Mouse (Mus musculus) lung, postnatal 0 days (tissue): Measurements from ENCODE around the gene Gimap4. TPM values are rescaled to one million over a fixed set of nuclear protein-coding genes. Genes with fewer than 3 reads are reported as not detected.

Experiments used
- ATAC-seq: fragments of 200-750 bp; cut with Nextera tagmentation; 2 replicates; pipeline ENCODE4 v1.8.0; 2017; ENCODE audit warnings: moderate library complexity
- DNase-seq: peaks from one replicate; pipeline ENCODE4 v3.0.0-alpha.2; 2016; ENCODE audit warnings: low spot score
- H3K27ac ChIP-seq: fragments of 300-500 bp; sonication (generic); 2 replicates; pipeline ENCODE4 v1.5.1; 2014; ENCODE audit warnings: antibody characterized with exemption, mild to moderate bottlenecking, low read length, mixed read lengths
- H3K27me3 ChIP-seq: fragments of 300-500 bp; sonication (generic); replicated peaks from 2 replicates; pipeline ENCODE4 v1.6.1; 2014; ENCODE audit warnings: low read length, mixed read lengths; ENCODE audit not compliant: insufficient read depth
- H3K36me3 ChIP-seq: fragments of 300-500 bp; sonication (generic); 2 replicates; pipeline ENCODE4 v1.6.1; 2014; ENCODE audit warnings: low read length, mixed read lengths; ENCODE audit not compliant: insufficient read depth
- H3K4me1 ChIP-seq: fragments of 300-500 bp; sonication (generic); 2 replicates; pipeline ENCODE4 v1.6.1; 2014; ENCODE audit warnings: antibody characterized with exemption, low read depth, low read length, mixed read lengths; ENCODE audit not compliant: insufficient read depth
- H3K4me2 ChIP-seq: fragments of 300-500 bp; sonication (generic); replicated peaks from 2 replicates; pipeline ENCODE4 v1.6.1; 2014; ENCODE audit warnings: low read depth, mild to moderate bottlenecking, low read length, moderate library complexity, mixed read lengths
- H3K4me3 ChIP-seq: fragments of 300-500 bp; sonication (generic); 2 replicates; pipeline ENCODE4 v1.5.1; 2014; ENCODE audit warnings: low read depth, low read length
- H3K9ac ChIP-seq: fragments of 300-500 bp; sonication (generic); replicated peaks from 2 replicates; pipeline ENCODE4 v1.6.1; 2014; ENCODE audit warnings: low read depth, mild to moderate bottlenecking
- H3K9me3 ChIP-seq: fragments of 300-500 bp; sonication (generic); 2 replicates; pipeline ENCODE4 v1.6.1; 2016; ENCODE audit warnings: low read length, mixed read lengths
- CTCF ChIP-seq: IDR thresholded peaks from 2 replicates; pipeline ENCODE4 v1.5.1; 2016; ENCODE audit warnings: antibody characterized with exemption, mild to moderate bottlenecking
- EP300 ChIP-seq: IDR thresholded peaks from 2 replicates; pipeline ENCODE4 v1.6.1; 2016; ENCODE audit warnings: antibody characterized with exemption, mild to moderate bottlenecking, control low read depth
- WGBS: fragments of 180-500 bp; shearing (Covaris S2); extraction: QIAGEN DNeasy Blood & Tissue Kit; methylation state at CpG from one replicate; pipeline ENCODE4 v1.1.7; 2014; 5-methylcytosine and 5-hydroxymethylcytosine counted together
- polyA plus RNA-seq: library from polyadenylated mRNA; unstranded; fragments of >200 nt; fragmentation: Nextera tagmentation; extraction: Ambion mirVana; gene quantifications from 2 replicates; pipeline ENCODE4 v1.2.1, GENCODE M21; 2015

The Gimap4 gene
- polyA plus RNA-seq, 1 experiment from 2014 or later, result 129 TPM

GRCm38 (mm10) chr6:48674291-48675058 lies 9.9 kb upstream of the Gimap4 start:
- DNase-seq (no peak), ATAC-seq (no peak)
- Histone ChIP-seq H3K4me2 (no peak overlapping the region), H3K27ac (no peak overlapping the region), H3K27me3 (no peaks in the 10 kb centered on the region), H3K36me3 (no peaks in the 10 kb centered on the region), H3K4me1 (no peaks in the 10 kb centered on the region), H3K9ac (no peak overlapping the region), H3K4me3 (no peak overlapping the region), H3K9me3 (no peaks in the 10 kb centered on the region)
- TF ChIP-seq CTCF (no peak), EP300 (no peak)
- 93% methylated on average over 9 of the region's 9 CpGs for WGBS

- Histone ChIP-seq H3K27me3 (no peaks in the 10 kb centered on the region), H3K4me1 (no peaks in the 10 kb centered on the region), H3K27ac (no peak overlapping the region; the same call in 1 of the 2 replicates), H3K36me3 (no peaks in the 10 kb centered on the region), H3K4me2 (peak overlapping the region; percentile 50), H3K9ac (no peak overlapping the region), H3K9me3 (no peaks in the 10 kb centered on the region), H3K4me3 (peak overlapping the region; percentile 31)
- ATAC-seq, result 0 out of 2 replicates have a peak, but pooled peaks have one; percentile 11
- DNase-seq, result no peak
- 43% methylated on average over 10 of the region's 10 CpGs for WGBS
- no peak for TF ChIP-seq EP300
- no peak for TF ChIP-seq CTCF
These were observed 8.9 kb upstream of the Gimap4 start for GRCm38 (mm10) chr6:48675400-48675930.

GRCm38 (mm10) chr6:48675931-48676859 lies 8.2 kb upstream of the Gimap4 start, which contains the start of gene Gimap9:
Gene Gimap9, plus strand, starts transcription at chr6:48676129.
- Histone ChIP-seq H3K4me2 (peak within 1 kb of the TSS; percentile 50), H3K9me3 (no peaks in the 10 kb centered on the region), H3K27ac (peak within 1 kb of the TSS; percentile 47), H3K36me3 (no peaks in the 10 kb centered on the region), H3K4me3 (peak within 1 kb of the TSS; percentile 31), H3K4me1 (no peaks in the 10 kb centered on the region), H3K27me3 (no peaks in the 10 kb centered on the region), H3K9ac (no peak within 1 kb of the TSS)
- 26% methylated on average over 11 of the region's 13 CpGs for WGBS
- ATAC-seq, result peak; percentile 61
- peak; percentile 41 for DNase-seq
- TF ChIP-seq EP300 (no peak), CTCF (no peak)

GRCm38 (mm10) chr6:48676860-48677415 lies 7.4 kb upstream of the Gimap4 start:
- no peak for TF ChIP-seq CTCF
- no peak for TF ChIP-seq EP300
- Histone ChIP-seq H3K4me3 (0 out of 2 replicates have a peak overlapping the region, but pooled peaks have one; percentile 31), H3K27me3 (no peaks in the 10 kb centered on the region), H3K9ac (no peak overlapping the region), H3K36me3 (no peaks in the 10 kb centered on the region), H3K27ac (no peak overlapping the region), H3K9me3 (no peaks in the 10 kb centered on the region), H3K4me2 (peak overlapping the region; percentile 50), H3K4me1 (no peaks in the 10 kb centered on the region)
- ATAC-seq (no peak), DNase-seq (no peak)
- WGBS, result 73% methylated on average over 5 of the region's 5 CpGs

GRCm38 (mm10) chr6:48677492-48678345 lies 6.6 kb upstream of the Gimap4 start:
- Histone ChIP-seq H3K27me3 (no peaks in the 10 kb centered on the region), H3K4me1 (no peaks in the 10 kb centered on the region), H3K4me2 (no peak overlapping the region), H3K27ac (no peak overlapping the region), H3K4me3 (no peak overlapping the region), H3K9ac (no peak overlapping the region), H3K36me3 (no peaks in the 10 kb centered on the region), H3K9me3 (no peaks in the 10 kb centered on the region)
- ATAC-seq (no peak), DNase-seq (no peak)
- TF ChIP-seq CTCF (no peak), EP300 (no peak)
- WGBS, result 90% methylated on average over 17 of the region's 17 CpGs
